Mouse (Mus musculus) neutrophil, adult 5-6 weeks (primary cell): ENCODE data around the gene Prkag2. TPM values are rescaled to one million over a fixed set of nuclear protein-coding genes. Genes with fewer than 3 reads are reported as not detected.

Experiments used
- ATAC-seq: fragments of 151-379, 151-347 bp; 2 replicates; pipeline ENCODE4 v1.8.0; 2017; ENCODE audit warnings: mild to moderate bottlenecking, moderate TSS enrichment; ENCODE audit not compliant: insufficient number of reproducible peaks, poor library complexity, low FRiP score, severe bottlenecking; ENCODE audit errors: extremely low read depth
- total RNA-seq: library from RNA; stranded (forward); fragments of 200-1000 nt; gene quantifications from 2 replicates; pipeline ENCODE4 v1.2.3, GENCODE M21; 2017

The Prkag2 gene
- total RNA-seq, 1 experiment from 2014 or later: 37.0 TPM

GRCm38 (mm10) chr5:24908141-24908819 lies 192.2 kb downstream of the Prkag2 start:
- ATAC-seq: peak; percentile 66

GRCm38 (mm10) chr5:24907737-24908136 lies 192.7 kb downstream of the Prkag2 start:
- ATAC-seq: no peak

GRCm38 (mm10) chr5:24906844-24907243 lies 193.6 kb downstream of the Prkag2 start:
- no peak for ATAC-seq

GRCm38 (mm10) chr5:24904941-24905340 lies 195.5 kb downstream of the Prkag2 start:
- no peak for ATAC-seq

- no peak for ATAC-seq
Measured at GRCm38 (mm10) chr5:24904423-24904822, 196.0 kb downstream of the Prkag2 start.

- ATAC-seq: no peak
Measured at GRCm38 (mm10) chr5:24904001-24904400, 196.4 kb downstream of the Prkag2 start.

GRCm38 (mm10) chr5:24902835-24903234 lies 197.6 kb downstream of the Prkag2 start:
- ATAC-seq: peak; percentile 73

- ATAC-seq: no peak
Measured at GRCm38 (mm10) chr5:24895606-24896005, 204.8 kb downstream of the Prkag2 start.

GRCm38 (mm10) chr5:24894814-24895213 lies 205.6 kb downstream of the Prkag2 start:
- ATAC-seq: no peak

- no peak for ATAC-seq
Measured at GRCm38 (mm10) chr5:24892461-24892860, 208.0 kb downstream of the Prkag2 start.

GRCm38 (mm10) chr5:24889860-24890259 lies 210.6 kb downstream of the Prkag2 start:
- ATAC-seq: no peak

GRCm38 (mm10) chr5:24888874-24889591 lies 211.4 kb downstream of the Prkag2 start:
- no peak for ATAC-seq

GRCm38 (mm10) chr5:24887271-24887670 lies 213.2 kb downstream of the Prkag2 start:
- ATAC-seq: no peak

- no peak for ATAC-seq
Measured at GRCm38 (mm10) chr5:24878713-24879112, 221.7 kb downstream of the Prkag2 start.

GRCm38 (mm10) chr5:24877836-24878624 lies 222.4 kb downstream of the Prkag2 start:
- ATAC-seq: no peak

- ATAC-seq: no peak
Measured at GRCm38 (mm10) chr5:24876653-24877052, 223.8 kb downstream of the Prkag2 start.

- no peak for ATAC-seq
Measured at GRCm38 (mm10) chr5:24874111-24874510, 226.3 kb downstream of the Prkag2 start.

GRCm38 (mm10) chr5:24873221-24873620 lies 227.2 kb downstream of the Prkag2 start:
- ATAC-seq: no peak

- ATAC-seq: no peak
Measured at GRCm38 (mm10) chr5:24871276-24871675, 229.2 kb downstream of the Prkag2 start.
